Mouse (Mus musculus): ENCODE results near the gene Aen. TPM values are rescaled to one million over a fixed set of nuclear protein-coding genes. Genes with fewer than 3 reads are reported as not detected.

Gene Aen
- polyA plus RNA-seq, 1 experiment from 2014 or later = 39.3 TPM

- no peak for DNase-seq (ENCODE audit: low read depth, low spot score)
- in situ Hi-C loops (cut with MboI; ENCODE audit: low pct_unique_long_range_greater_than_20kb) = no loop called here
- no peaks in the 10 kb centered on the region for H3K27me3 ChIP-seq
- POLR2A ChIA-PET = interaction anchor here (0.6 kb wide), 1 partner anchor 150 kb away, joined by 3 read pairs; no protein-coding TSS in a partner anchor
- CTCF ChIA-PET = interaction anchor here (0.9 to 2.1 kb wide), 4 partner anchors 29 to 215 kb away, joined by 3 to 8 read pairs (median 5); partner anchors contain the start of gene Aen
- TF ChIP-seq CTCF (IDR thresholded peaks at IDR 0.05) = no peak
- ATAC-seq = no peak
These were observed 30.0 kb downstream of the Aen start for GRCm38 (mm10) chr7:78925680-78926079.

- DNase-seq (ENCODE audit: low read depth, low spot score) (no peak), ATAC-seq (no peak)
- CTCF ChIA-PET = interaction anchor here (0.9 kb wide), 1 partner anchor 154 kb away, joined by 3 read pairs; no protein-coding TSS in a partner anchor
- in situ Hi-C loops (cut with MboI; ENCODE audit: low pct_unique_long_range_greater_than_20kb) = no loop called here
- TF ChIP-seq CTCF (IDR thresholded peaks at IDR 0.05) = no peak
- POLR2A ChIA-PET = interaction anchor here (0.6 kb wide), 1 partner anchor 150 kb away, joined by 3 read pairs; no protein-coding TSS in a partner anchor
- H3K27me3 ChIP-seq = no peaks in the 10 kb centered on the region
These were observed 30.5 kb downstream of the Aen start for GRCm38 (mm10) chr7:78926156-78926555.

- in situ Hi-C loops (cut with MboI; ENCODE audit: low pct_unique_long_range_greater_than_20kb) = no loop called here
- CTCF ChIA-PET = interaction anchor here (1.9 kb wide), 1 partner anchor 17 kb away, joined by 5 read pairs; no protein-coding TSS in a partner anchor
- no peaks in the 10 kb centered on the region for H3K27me3 ChIP-seq
- no peak for ATAC-seq
- DNase-seq (ENCODE audit: low read depth, low spot score) = no peak
- no peak for TF ChIP-seq CTCF (IDR thresholded peaks at IDR 0.05)
- POLR2A ChIA-PET = interaction anchor here (0.7 kb wide), 1 partner anchor 1690 kb away, joined by 3 read pairs; no protein-coding TSS in a partner anchor
These were observed 31.6 kb downstream of the Aen start for GRCm38 (mm10) chr7:78927266-78927665.

- no peak for TF ChIP-seq CTCF (IDR thresholded peaks at IDR 0.05)
- POLR2A ChIA-PET = no interaction called here
- no peak for ATAC-seq
- CTCF ChIA-PET = no interaction called here
- in situ Hi-C loops (cut with MboI; ENCODE audit: low pct_unique_long_range_greater_than_20kb) = no loop called here
- peaks cover 32% of the 10 kb centered on the region for H3K27me3 ChIP-seq
- no peak for DNase-seq (ENCODE audit: low read depth, low spot score)
These were observed 43.4 kb downstream of the Aen start for GRCm38 (mm10) chr7:78938957-78939602.

- in situ Hi-C loops (cut with MboI; ENCODE audit: low pct_unique_long_range_greater_than_20kb) = no loop called here
- POLR2A ChIA-PET = no interaction called here
These were observed 45.3 kb downstream of the Aen start for GRCm38 (mm10) chr7:78940971-78941370.

GRCm38 (mm10) chr7:78942544-78942943 is 46.9 kb downstream of the Aen start:
- H3K27me3 ChIP-seq = peaks cover 13% of the 10 kb centered on the region
- DNase-seq (ENCODE audit: low read depth, low spot score) = no peak
- TF ChIP-seq CTCF (IDR thresholded peaks at IDR 0.05) = no peak
- no peak for ATAC-seq
- CTCF ChIA-PET = no interaction called here
- POLR2A ChIA-PET = no interaction called here
- in situ Hi-C loops (cut with MboI; ENCODE audit: low pct_unique_long_range_greater_than_20kb) = no loop called here

More at GRCm38 (mm10) chr7:78940971-78941370, 45.3 kb downstream of the Aen start:
- CTCF ChIA-PET = no interaction called here
- no peak for ATAC-seq
- TF ChIP-seq CTCF (IDR thresholded peaks at IDR 0.05) = no peak
- peaks cover 21% of the 10 kb centered on the region for H3K27me3 ChIP-seq
- DNase-seq (ENCODE audit: low read depth, low spot score) = no peak

GRCm38 (mm10) chr7:78953886-78954572 is 58.4 kb downstream of the Aen start:
- ATAC-seq = no peak
- no peak for TF ChIP-seq CTCF (IDR thresholded peaks at IDR 0.05)
- POLR2A ChIA-PET = no interaction called here
- in situ Hi-C loops (cut with MboI; ENCODE audit: low pct_unique_long_range_greater_than_20kb) = no loop called here
- H3K27me3 ChIP-seq = no peaks in the 10 kb centered on the region
- no peak for DNase-seq (ENCODE audit: low read depth, low spot score)
- CTCF ChIA-PET = no interaction called here

- DNase-seq (ENCODE audit: low read depth, low spot score) (no peak), ATAC-seq (no peak)
- TF ChIP-seq CTCF (IDR thresholded peaks at IDR 0.05) = no peak
- peaks cover 2% of the 10 kb centered on the region for H3K27me3 ChIP-seq
- ChIA-PET POLR2A (no interaction called here), CTCF (no interaction called here)
- in situ Hi-C loops (cut with MboI; ENCODE audit: low pct_unique_long_range_greater_than_20kb) = no loop called here
These were observed 59.0 kb downstream of the Aen start for GRCm38 (mm10) chr7:78954619-78955018.

- POLR2A ChIA-PET = no interaction called here
- no peak for TF ChIP-seq CTCF (IDR thresholded peaks at IDR 0.05)
- in situ Hi-C loops (cut with MboI; ENCODE audit: low pct_unique_long_range_greater_than_20kb) = no loop called here
- H3K27me3 ChIP-seq = peaks cover 2% of the 10 kb centered on the region
- CTCF ChIA-PET = no interaction called here
- ATAC-seq (no peak), DNase-seq (ENCODE audit: low read depth, low spot score) (no peak)
These were observed 59.4 kb downstream of the Aen start for GRCm38 (mm10) chr7:78955086-78955485.

- ATAC-seq = no peak
- DNase-seq (ENCODE audit: low read depth, low spot score) = no peak
- in situ Hi-C loops (cut with MboI; ENCODE audit: low pct_unique_long_range_greater_than_20kb) = no loop called here
- H3K27me3 ChIP-seq = peaks cover 5% of the 10 kb centered on the region
- TF ChIP-seq CTCF (IDR thresholded peaks at IDR 0.05) = no peak
- ChIA-PET POLR2A (no interaction called here), CTCF (no interaction called here)
These were observed 62.9 kb downstream of the Aen start for GRCm38 (mm10) chr7:78958499-78959073.

Other genes with a start within 250 kb of the Aen start
- gene Ntrk3, start 157.8 kb upstream of the Aen start, polyA plus RNA-seq (2021) = 13.7 TPM
- gene Mrps11, start 112.7 kb upstream of the Aen start, polyA plus RNA-seq (2021) = 105 TPM
- gene Mrpl46, start 112.3 kb upstream of the Aen start, polyA plus RNA-seq (2021) = 66.1 TPM
- gene Det1, start 48.6 kb upstream of the Aen start, polyA plus RNA-seq (2021) = 10.9 TPM
- 29.8 TPM for gene Isg20, start 17.6 kb downstream of the Aen start, polyA plus RNA-seq (2021)
- gene Acan, start 157.6 kb downstream of the Aen start, polyA plus RNA-seq (2021) = not detected
- gene Hapln3, start 235.2 kb downstream of the Aen start, polyA plus RNA-seq (2021) = 0.54 TPM

Measured in Patski (cell line).